Mouse (Mus musculus) midbrain, embryonic 13.5 days (tissue): ENCODE data around the gene Myo10. TPM values are rescaled to one million over a fixed set of nuclear protein-coding genes. Genes with fewer than 3 reads are reported as not detected.
A peak's percentile ranks its signal among the peaks of the same experiment; 100 is the strongest.

Experiments
- ATAC-seq: fragments of 200-750 bp; cut with Nextera tagmentation; 2 replicates; pipeline ENCODE4 v1.8.0; 2017; ENCODE audit warnings: mild to moderate bottlenecking, moderate TSS enrichment, moderate library complexity
- H3K27ac ChIP-seq: fragments of 300-500 bp; sonication (generic); 2 replicates; pipeline ENCODE4 v1.5.1; 2015; ENCODE audit warnings: inconsistent platforms, mild to moderate bottlenecking, moderate library complexity
- H3K27me3 ChIP-seq: fragments of 300-500 bp; sonication (generic); 2 replicates; pipeline ENCODE4 v1.6.1; 2015; ENCODE audit warnings: mild to moderate bottlenecking, inconsistent platforms
- H3K36me3 ChIP-seq: fragments of 300-500 bp; sonication (generic); 2 replicates; pipeline ENCODE4 v1.6.1; 2015; ENCODE audit warnings: mild to moderate bottlenecking, inconsistent platforms
- H3K4me1 ChIP-seq: fragments of 300-500 bp; sonication (generic); replicated peaks from 2 replicates; pipeline ENCODE4 v1.6.1; 2015; ENCODE audit warnings: inconsistent platforms
- H3K4me2 ChIP-seq: fragments of 300-500 bp; sonication (generic); replicated peaks from 2 replicates; pipeline ENCODE4 v1.6.1; 2015; ENCODE audit warnings: moderate library complexity, mild to moderate bottlenecking, inconsistent platforms
- H3K4me3 ChIP-seq: fragments of 300-500 bp; sonication (generic); replicated peaks from 2 replicates; pipeline ENCODE4 v1.5.1; 2015; ENCODE audit warnings: mild to moderate bottlenecking, inconsistent platforms
- H3K9ac ChIP-seq: fragments of 300-500 bp; sonication (generic); replicated peaks from 2 replicates; pipeline ENCODE4 v1.6.1; 2015; ENCODE audit warnings: mild to moderate bottlenecking, inconsistent platforms
- H3K9me3 ChIP-seq: fragments of 300-500 bp; sonication (generic); 2 replicates; pipeline ENCODE4 v1.6.1; 2016; ENCODE audit warnings: mild to moderate bottlenecking, inconsistent platforms
- WGBS: fragments of 180-500 bp; shearing (Covaris S2); methylation state at CpG from one replicate; pipeline ENCODE4 v1.1.7; 2015; 5-methylcytosine and 5-hydroxymethylcytosine counted together
- polyA plus RNA-seq: library from polyadenylated mRNA; unstranded; fragments of >200 nt; fragmentation: Nextera tagmentation; extraction: Ambion mirVana; gene quantifications from 2 replicates; pipeline ENCODE4 v1.2.1, GENCODE M21; 2015

Myo10 gene
- polyA plus RNA-seq, 1 experiment from 2014 or later, result 42.9 TPM

- H3K4me2 ChIP-seq, result peak overlapping the region; percentile 97
- H3K4me3 ChIP-seq, result peak overlapping the region; percentile 71
- H3K4me1 ChIP-seq, result peaks cover 19% of the 10 kb centered on the region
- H3K27ac ChIP-seq, result no peak overlapping the region
- H3K9me3 ChIP-seq, result no peaks in the 10 kb centered on the region
- H3K9ac ChIP-seq, result peak overlapping the region; percentile 33; the same call in 1 of the 2 replicates
- no peaks in the 10 kb centered on the region for H3K36me3 ChIP-seq
- H3K27me3 ChIP-seq, result peaks cover 20% of the 10 kb centered on the region
- ATAC-seq, result no peak
- WGBS, result 5% methylated on average over 20 of the region's 20 CpGs
Measured at GRCm38 (mm10) chr15:25621351-25622199, 750 bp upstream of the Myo10 start.

- H3K4me2 ChIP-seq, result peak overlapping the region; percentile 97
- ATAC-seq, result no peak; the same call in 1 of the 2 replicates
- H3K4me1 ChIP-seq, result peaks cover 19% of the 10 kb centered on the region
- H3K36me3 ChIP-seq, result no peaks in the 10 kb centered on the region
- no peaks in the 10 kb centered on the region for H3K9me3 ChIP-seq
- peak overlapping the region; percentile 64 for H3K27ac ChIP-seq
- H3K27me3 ChIP-seq, result peaks cover 20% of the 10 kb centered on the region
- peak overlapping the region; percentile 77 for H3K9ac ChIP-seq
- peak overlapping the region; percentile 71 for H3K4me3 ChIP-seq
- under 1% methylated on average over 61 of the region's 61 CpGs for WGBS
Measured at GRCm38 (mm10) chr15:25622867-25623471, 644 bp downstream of the Myo10 start.

- no peaks in the 10 kb centered on the region for H3K36me3 ChIP-seq
- no peaks in the 10 kb centered on the region for H3K9me3 ChIP-seq
- H3K4me3 ChIP-seq, result peak overlapping the region; percentile 71
- H3K27me3 ChIP-seq, result peaks cover 20% of the 10 kb centered on the region
- peak overlapping the region; percentile 64; the same call in 1 of the 2 replicates for H3K27ac ChIP-seq
- WGBS, result 11% methylated on average over 9 of the region's 9 CpGs
- peak overlapping the region; percentile 77 for H3K9ac ChIP-seq
- peaks cover 19% of the 10 kb centered on the region for H3K4me1 ChIP-seq
- no peak for ATAC-seq
- peak overlapping the region; percentile 97 for H3K4me2 ChIP-seq
Measured at GRCm38 (mm10) chr15:25623556-25624180, 1.3 kb downstream of the Myo10 start.

- no peak overlapping the region for H3K27ac ChIP-seq
- no peaks in the 10 kb centered on the region for H3K9me3 ChIP-seq
- H3K9ac ChIP-seq, result no peak overlapping the region
- H3K4me2 ChIP-seq, result peak overlapping the region; percentile 17; the same call in 1 of the 2 replicates
- H3K27me3 ChIP-seq, result peaks cover 20% of the 10 kb centered on the region
- 0 out of 2 replicates have a peak overlapping the region, but pooled peaks have one; percentile 71 for H3K4me3 ChIP-seq
- peaks cover 19% of the 10 kb centered on the region for H3K4me1 ChIP-seq
- WGBS, result 49% methylated on average over 3 of the region's 3 CpGs
- H3K36me3 ChIP-seq, result no peaks in the 10 kb centered on the region
- ATAC-seq, result no peak
Measured at GRCm38 (mm10) chr15:25624263-25624662, 1.9 kb downstream of the Myo10 start.

GRCm38 (mm10) chr15:25625471-25625870, 3.1 kb downstream of the Myo10 start:
- Histone ChIP-seq H3K4me2 (0 out of 2 replicates have a peak overlapping the region, but pooled peaks have one; percentile 0), H3K9ac (no peak overlapping the region), H3K4me1 (peaks cover 20% of the 10 kb centered on the region), H3K27ac (no peak overlapping the region), H3K4me3 (no peak overlapping the region), H3K36me3 (no peaks in the 10 kb centered on the region), H3K27me3 (peaks cover 16% of the 10 kb centered on the region), H3K9me3 (no peaks in the 10 kb centered on the region)
- no peak for ATAC-seq
- 72% methylated on average over 4 of the region's 4 CpGs for WGBS

- Histone ChIP-seq H3K36me3 (no peaks in the 10 kb centered on the region), H3K27ac (no peak overlapping the region), H3K4me3 (no peak overlapping the region), H3K9ac (no peak overlapping the region), H3K4me2 (no peak overlapping the region), H3K4me1 (peaks cover 23% of the 10 kb centered on the region), H3K9me3 (no peaks in the 10 kb centered on the region), H3K27me3 (peaks cover 4% of the 10 kb centered on the region; the same call in 1 of the 2 replicates)
- no peak for ATAC-seq
- 86% methylated on average over 7 of the region's 7 CpGs for WGBS
Measured at GRCm38 (mm10) chr15:25627012-25627411, 4.7 kb downstream of the Myo10 start.

- Histone ChIP-seq H3K27ac (no peak overlapping the region), H3K27me3 (peaks cover 4% of the 10 kb centered on the region; the same call in 1 of the 2 replicates), H3K36me3 (no peaks in the 10 kb centered on the region), H3K4me2 (no peak overlapping the region), H3K4me1 (peaks cover 20% of the 10 kb centered on the region), H3K4me3 (no peak overlapping the region), H3K9ac (no peak overlapping the region), H3K9me3 (no peaks in the 10 kb centered on the region)
- ATAC-seq, result no peak
- WGBS, result 93% methylated on average over 2 of the region's 2 CpGs
Measured at GRCm38 (mm10) chr15:25628251-25628650, 5.9 kb downstream of the Myo10 start.

- 72% methylated on average over 9 of the region's 9 CpGs for WGBS
- peak; percentile 53 for ATAC-seq
- H3K4me1 ChIP-seq, result peaks cover 4% of the 10 kb centered on the region; the same call in 1 of the 2 replicates
- H3K9me3 ChIP-seq, result no peaks in the 10 kb centered on the region
- no peaks in the 10 kb centered on the region for H3K27me3 ChIP-seq
- no peak overlapping the region for H3K4me3 ChIP-seq
- no peak overlapping the region for H3K9ac ChIP-seq
- no peaks in the 10 kb centered on the region for H3K36me3 ChIP-seq
- H3K27ac ChIP-seq, result no peak overlapping the region
- H3K4me2 ChIP-seq, result no peak overlapping the region
Measured at GRCm38 (mm10) chr15:25630716-25631115, 8.4 kb downstream of the Myo10 start.

GRCm38 (mm10) chr15:25631332-25631731, 9.0 kb downstream of the Myo10 start:
- H3K27ac ChIP-seq, result no peak overlapping the region
- 95% methylated on average over 6 of the region's 6 CpGs for WGBS
- no peaks in the 10 kb centered on the region for H3K9me3 ChIP-seq
- H3K4me2 ChIP-seq, result no peak overlapping the region
- no peak overlapping the region for H3K4me3 ChIP-seq
- no peaks in the 10 kb centered on the region for H3K36me3 ChIP-seq
- ATAC-seq, result no peak
- H3K4me1 ChIP-seq, result peaks cover 4% of the 10 kb centered on the region; the same call in 1 of the 2 replicates
- no peak overlapping the region for H3K9ac ChIP-seq
- H3K27me3 ChIP-seq, result no peaks in the 10 kb centered on the region

GRCm38 (mm10) chr15:25632902-25633301, 10.6 kb downstream of the Myo10 start:
- 87% methylated on average over 11 of the region's 11 CpGs for WGBS
- 0 out of 2 replicates have a peak, but pooled peaks have one; percentile 14 for ATAC-seq

GRCm38 (mm10) chr15:25633674-25634340, 11.5 kb downstream of the Myo10 start:
- Histone ChIP-seq H3K4me2 (no peak overlapping the region), H3K4me3 (no peak overlapping the region), H3K27ac (no peak overlapping the region), H3K9me3 (no peaks in the 10 kb centered on the region), H3K9ac (no peak overlapping the region), H3K4me1 (peaks cover 4% of the 10 kb centered on the region; the same call in 1 of the 2 replicates), H3K36me3 (no peaks in the 10 kb centered on the region), H3K27me3 (no peaks in the 10 kb centered on the region)
- ATAC-seq, result no peak
- 89% methylated on average over 13 of the region's 13 CpGs for WGBS

More at GRCm38 (mm10) chr15:25632902-25633301, 10.6 kb downstream of the Myo10 start:
- Histone ChIP-seq H3K36me3 (no peaks in the 10 kb centered on the region), H3K9ac (no peak overlapping the region), H3K4me3 (no peak overlapping the region), H3K27ac (no peak overlapping the region), H3K9me3 (no peaks in the 10 kb centered on the region), H3K4me1 (peaks cover 4% of the 10 kb centered on the region; the same call in 1 of the 2 replicates), H3K4me2 (no peak overlapping the region), H3K27me3 (no peaks in the 10 kb centered on the region)
